Mouse (Mus musculus): Measurements from ENCODE around the gene Hemgn.

Hemgn gene

GRCm38 (mm10) chr4:46417491-46417890 lies 4.2 kb upstream of the Hemgn start:
- no peak for DNase-seq (ENCODE audit: extremely low read depth, low read depth)

GRCm38 (mm10) chr4:46412113-46412512 lies 1.2 kb downstream of the Hemgn start:
- DNase-seq (ENCODE audit: extremely low read depth, low read depth): no peak

GRCm38 (mm10) chr4:46411489-46411888 lies 1.8 kb downstream of the Hemgn start:
- peak; percentile 89 for DNase-seq (ENCODE audit: extremely low read depth, low read depth)

- DNase-seq (ENCODE audit: extremely low read depth, low read depth): peak; percentile 87
Observed at GRCm38 (mm10) chr4:46410677-46411076, 2.6 kb downstream of the Hemgn start.

GRCm38 (mm10) chr4:46406966-46407703 lies 6.2 kb downstream of the Hemgn start:
- no peak for DNase-seq (ENCODE audit: extremely low read depth, low read depth)

GRCm38 (mm10) chr4:46404042-46404795 lies 9.1 kb downstream of the Hemgn start:
- peak; percentile 94 for DNase-seq (ENCODE audit: extremely low read depth, low read depth)

- DNase-seq (ENCODE audit: extremely low read depth, low read depth): no peak
Observed at GRCm38 (mm10) chr4:46398839-46399238, 14.5 kb downstream of the Hemgn start.

- no peak for DNase-seq (ENCODE audit: extremely low read depth, low read depth)
Observed at GRCm38 (mm10) chr4:46395736-46396135, 17.6 kb downstream of the Hemgn start.

GRCm38 (mm10) chr4:46394388-46394787 lies 18.9 kb downstream of the Hemgn start:
- DNase-seq (ENCODE audit: extremely low read depth, low read depth): no peak

- peak; percentile 91 for DNase-seq (ENCODE audit: extremely low read depth, low read depth)
Observed at GRCm38 (mm10) chr4:46390390-46390970, 22.8 kb downstream of the Hemgn start.

- DNase-seq (ENCODE audit: extremely low read depth, low read depth): no peak
Observed at GRCm38 (mm10) chr4:46389612-46390341, 23.5 kb downstream of the Hemgn start.

- peak; percentile 98 for DNase-seq (ENCODE audit: extremely low read depth, low read depth)
Observed at GRCm38 (mm10) chr4:46389013-46389611, 24.2 kb downstream of the Hemgn start, which contains the start of gene Trmo. Gene Trmo (minus strand): TSS chr4:46389437.

GRCm38 (mm10) chr4:46388556-46388955 lies 24.8 kb downstream of the Hemgn start:
- DNase-seq (ENCODE audit: extremely low read depth, low read depth): no peak

GRCm38 (mm10) chr4:46374869-46375368 lies 38.4 kb downstream of the Hemgn start:
- DNase-seq (ENCODE audit: extremely low read depth, low read depth): peak; percentile 75

- peak; percentile 62 for DNase-seq (ENCODE audit: extremely low read depth, low read depth)
Observed at GRCm38 (mm10) chr4:46374455-46374854, 38.9 kb downstream of the Hemgn start.

GRCm38 (mm10) chr4:46371030-46371429 lies 42.3 kb downstream of the Hemgn start:
- no peak for DNase-seq (ENCODE audit: extremely low read depth, low read depth)

GRCm38 (mm10) chr4:46370406-46370805 lies 42.9 kb downstream of the Hemgn start:
- DNase-seq (ENCODE audit: extremely low read depth, low read depth): no peak

GRCm38 (mm10) chr4:46369070-46369469 lies 44.2 kb downstream of the Hemgn start:
- DNase-seq (ENCODE audit: extremely low read depth, low read depth): no peak

- DNase-seq (ENCODE audit: extremely low read depth, low read depth): no peak
Observed at GRCm38 (mm10) chr4:46367487-46367959, 45.8 kb downstream of the Hemgn start.

- no peak for DNase-seq (ENCODE audit: extremely low read depth, low read depth)
Observed at GRCm38 (mm10) chr4:46364360-46364759, 48.9 kb downstream of the Hemgn start.

GRCm38 (mm10) chr4:46361258-46361657 lies 52.0 kb downstream of the Hemgn start:
- no peak for DNase-seq (ENCODE audit: extremely low read depth, low read depth)
